Mouse (Mus musculus) WW6 (cell line): ENCODE data around the gene Prss40.

Experiments
- DNase-seq: peaks from one replicate; pipeline ENCODE4 v3.0.0-alpha.2; 2013; ENCODE audit warnings: low read depth, low spot score

The Prss40 gene

GRCm38 (mm10) chr1:34560843-34561242, at the start of gene Prss40:
Gene Prss40 (minus strand): TSS chr1:34560943.
- DNase-seq: no peak

- peak; percentile 76 for DNase-seq
These were observed 41.6 kb upstream of the Prss40 start for GRCm38 (mm10) chr1:34602363-34602762.

GRCm38 (mm10) chr1:34601323-34602047, 40.7 kb upstream of the Prss40 start:
- no peak for DNase-seq

GRCm38 (mm10) chr1:34600000-34600399, 39.3 kb upstream of the Prss40 start:
- no peak for DNase-seq

GRCm38 (mm10) chr1:34587298-34588096, 26.8 kb upstream of the Prss40 start:
- DNase-seq: no peak

GRCm38 (mm10) chr1:34584736-34585135, 24.0 kb upstream of the Prss40 start:
- no peak for DNase-seq

GRCm38 (mm10) chr1:34583821-34584263, 23.1 kb upstream of the Prss40 start:
- DNase-seq: no peak

- no peak for DNase-seq
These were observed 21.5 kb upstream of the Prss40 start for GRCm38 (mm10) chr1:34582218-34582617.

GRCm38 (mm10) chr1:34579782-34580356, 19.1 kb upstream of the Prss40 start:
- no peak for DNase-seq

GRCm38 (mm10) chr1:34578851-34579781, 18.4 kb upstream of the Prss40 start, which contains the start of gene Amer3:
Gene Amer3 (plus strand): TSS chr1:34579657.
- peak; percentile 70 for DNase-seq

GRCm38 (mm10) chr1:34573221-34573620, 12.5 kb upstream of the Prss40 start:
- no peak for DNase-seq

GRCm38 (mm10) chr1:34571431-34571830, 10.7 kb upstream of the Prss40 start:
- DNase-seq: no peak

GRCm38 (mm10) chr1:34569876-34570275, 9.1 kb upstream of the Prss40 start:
- no peak for DNase-seq

- no peak for DNase-seq
These were observed 7.4 kb upstream of the Prss40 start for GRCm38 (mm10) chr1:34568120-34568519.

GRCm38 (mm10) chr1:34564383-34565045, 3.8 kb upstream of the Prss40 start:
- no peak for DNase-seq

- no peak for DNase-seq
These were observed 6.5 kb downstream of the Prss40 start for GRCm38 (mm10) chr1:34554275-34554674.

- DNase-seq: no peak
These were observed 7.1 kb downstream of the Prss40 start for GRCm38 (mm10) chr1:34553690-34554089.

GRCm38 (mm10) chr1:34547074-34547473, 13.7 kb downstream of the Prss40 start:
- no peak for DNase-seq

- peak; percentile 18 for DNase-seq
These were observed 23.8 kb downstream of the Prss40 start for GRCm38 (mm10) chr1:34536767-34537485.

GRCm38 (mm10) chr1:34536291-34536766, 24.4 kb downstream of the Prss40 start:
- no peak for DNase-seq
